Mouse (Mus musculus) cerebellum, adult 18-20 months (tissue): ENCODE data around the gene Nprl3.

ENCODE experiments used
- DNase-seq, 2 experiments: peaks; one replicate each; pipeline ENCODE4 v3.0.0; 2021

Gene Nprl3

DNA sequence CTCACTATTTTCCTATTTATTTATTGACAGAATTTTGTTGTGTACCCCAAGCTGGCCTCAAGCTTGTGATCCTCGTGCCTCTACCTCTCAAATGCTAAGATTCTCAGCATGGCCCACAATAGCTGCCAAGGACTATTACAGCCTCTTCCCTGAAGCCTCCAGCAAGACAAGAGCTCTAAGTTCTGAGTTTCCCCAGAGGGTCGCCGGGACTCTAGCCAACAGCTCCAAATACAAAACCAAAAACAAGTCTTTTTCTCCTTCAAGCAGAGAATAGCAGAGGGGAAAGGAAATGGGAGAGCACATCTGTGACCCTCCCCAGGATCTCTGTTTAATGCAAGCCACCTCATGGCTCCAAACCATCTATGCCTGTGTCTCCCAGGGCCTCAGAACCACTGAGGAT lies 23.4 kb downstream of the Nprl3 start:
- no peak for DNase-seq

GRCm38 (mm10) chr11:32243205-32243955 lies 24.1 kb downstream of the Nprl3 start:
- DNase-seq: no peak

GRCm38 (mm10) chr11:32242209-32242608 lies 25.3 kb downstream of the Nprl3 start:
- DNase-seq: no peak

- no peak for DNase-seq
Observed at GRCm38 (mm10) chr11:32241391-32241790, 26.1 kb downstream of the Nprl3 start.

- DNase-seq: peak; percentile 82 to 87
Observed at GRCm38 (mm10) chr11:32238093-32238860, 29.2 kb downstream of the Nprl3 start.

GRCm38 (mm10) chr11:32237411-32237795 lies 30.1 kb downstream of the Nprl3 start:
- DNase-seq: no peak

GRCm38 (mm10) chr11:32236712-32237410 lies 30.6 kb downstream of the Nprl3 start:
- DNase-seq: peak; percentile 72 to 78

DNA sequence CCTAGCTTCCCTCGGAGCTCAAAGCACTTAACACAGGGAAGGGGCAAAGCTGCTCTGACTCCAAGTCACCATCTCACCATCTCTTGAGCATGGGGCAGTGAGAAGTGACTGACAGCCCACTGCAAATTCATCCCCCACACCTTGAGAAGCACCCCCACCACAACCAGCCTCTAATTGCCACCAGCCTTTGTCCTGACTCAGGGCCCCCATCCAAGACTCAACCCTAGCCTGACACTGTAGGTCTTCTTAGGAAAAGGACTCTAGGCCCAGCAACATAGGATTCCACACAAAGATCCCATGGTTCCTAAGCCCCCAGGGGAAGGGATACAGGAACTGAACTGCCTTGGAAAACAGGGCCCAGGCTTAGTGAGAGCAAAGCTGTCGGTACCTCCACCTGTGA lies 31.4 kb downstream of the Nprl3 start:
- DNase-seq: peak; percentile 4 to 32

GRCm38 (mm10) chr11:32235646-32236045 lies 31.9 kb downstream of the Nprl3 start:
- DNase-seq: peak; percentile 50 to 54

GRCm38 (mm10) chr11:32234816-32235485 lies 32.6 kb downstream of the Nprl3 start:
- peak in 1 of 2 experiments; percentile 8 for DNase-seq

DNA sequence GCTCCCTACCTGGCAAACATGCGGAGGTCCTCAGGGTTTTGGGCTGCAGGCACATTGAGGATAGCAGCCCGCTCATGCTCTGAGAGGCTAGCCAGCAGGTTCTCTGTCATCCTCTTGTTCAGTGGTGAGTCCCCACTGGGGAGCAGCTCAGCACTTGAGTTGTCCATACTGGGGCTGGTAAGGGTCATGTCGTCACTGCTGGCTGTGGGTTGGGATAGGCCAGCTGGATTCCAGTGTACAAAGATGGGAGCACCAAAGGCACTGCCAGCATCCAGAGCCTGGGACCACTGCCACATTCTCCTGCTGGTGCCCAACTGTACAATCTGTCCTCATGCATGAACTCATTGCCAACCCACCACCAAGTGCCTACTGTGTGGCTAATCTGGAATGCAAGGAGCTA lies 33.6 kb downstream of the Nprl3 start:
- peak in 1 of 2 experiments; percentile 52 for DNase-seq

DNA sequence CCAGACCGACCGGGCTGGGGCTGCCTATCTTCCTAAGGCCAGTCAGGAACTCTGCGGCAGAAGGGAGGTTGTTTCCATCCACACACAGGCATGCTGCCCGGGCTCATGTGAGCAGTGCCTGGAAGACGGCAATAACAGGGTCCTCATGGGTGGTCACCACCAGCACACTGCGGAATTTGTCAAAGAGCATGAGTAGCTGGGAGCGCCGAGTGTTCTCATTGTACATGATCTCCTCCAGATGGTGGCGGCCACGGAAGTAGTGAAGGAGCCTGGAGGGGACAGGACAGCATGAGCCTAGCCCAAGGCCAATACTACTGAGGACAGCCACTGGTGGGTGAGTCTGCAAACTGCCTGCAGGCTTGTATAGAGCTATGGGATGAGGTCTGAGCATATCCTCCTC lies 34.7 kb downstream of the Nprl3 start:
- peak; percentile 45 to 49 for DNase-seq

DNA sequence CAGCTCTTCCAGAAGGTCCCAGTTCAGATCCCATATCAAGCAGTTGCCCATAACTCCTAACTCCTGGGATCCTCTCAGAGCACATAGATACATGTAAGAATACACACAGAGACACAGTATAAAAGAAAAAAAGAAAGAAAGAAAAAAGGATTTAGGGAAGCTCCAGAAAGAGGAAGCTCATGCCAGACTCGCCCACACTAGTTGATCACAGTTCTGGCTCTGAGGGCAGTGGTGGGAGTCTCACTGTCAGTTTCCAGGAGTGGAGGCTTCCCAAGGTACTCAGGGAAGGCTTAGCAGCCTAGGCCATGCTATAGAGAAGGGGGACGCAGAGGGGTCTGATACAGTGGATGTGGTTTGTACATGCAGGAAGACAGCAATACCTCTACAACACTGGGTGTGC lies 36.4 kb downstream of the Nprl3 start:
- DNase-seq: no peak

GRCm38 (mm10) chr11:32230220-32230619 lies 37.3 kb downstream of the Nprl3 start:
- peak; percentile 64 to 74 for DNase-seq

GRCm38 (mm10) chr11:32228292-32228845 lies 39.1 kb downstream of the Nprl3 start:
- DNase-seq: no peak

GRCm38 (mm10) chr11:32227555-32227954 lies 40.0 kb downstream of the Nprl3 start:
- DNase-seq: no peak

GRCm38 (mm10) chr11:32227041-32227440 lies 40.5 kb downstream of the Nprl3 start:
- DNase-seq: peak; percentile 55 to 59

- peak; percentile 91 to 92 for DNase-seq
Observed at GRCm38 (mm10) chr11:32226124-32226871, 41.2 kb downstream of the Nprl3 start, which contains the start of gene Mpg. Gene Mpg, plus strand, starts transcription at chr11:32226505.

DNA sequence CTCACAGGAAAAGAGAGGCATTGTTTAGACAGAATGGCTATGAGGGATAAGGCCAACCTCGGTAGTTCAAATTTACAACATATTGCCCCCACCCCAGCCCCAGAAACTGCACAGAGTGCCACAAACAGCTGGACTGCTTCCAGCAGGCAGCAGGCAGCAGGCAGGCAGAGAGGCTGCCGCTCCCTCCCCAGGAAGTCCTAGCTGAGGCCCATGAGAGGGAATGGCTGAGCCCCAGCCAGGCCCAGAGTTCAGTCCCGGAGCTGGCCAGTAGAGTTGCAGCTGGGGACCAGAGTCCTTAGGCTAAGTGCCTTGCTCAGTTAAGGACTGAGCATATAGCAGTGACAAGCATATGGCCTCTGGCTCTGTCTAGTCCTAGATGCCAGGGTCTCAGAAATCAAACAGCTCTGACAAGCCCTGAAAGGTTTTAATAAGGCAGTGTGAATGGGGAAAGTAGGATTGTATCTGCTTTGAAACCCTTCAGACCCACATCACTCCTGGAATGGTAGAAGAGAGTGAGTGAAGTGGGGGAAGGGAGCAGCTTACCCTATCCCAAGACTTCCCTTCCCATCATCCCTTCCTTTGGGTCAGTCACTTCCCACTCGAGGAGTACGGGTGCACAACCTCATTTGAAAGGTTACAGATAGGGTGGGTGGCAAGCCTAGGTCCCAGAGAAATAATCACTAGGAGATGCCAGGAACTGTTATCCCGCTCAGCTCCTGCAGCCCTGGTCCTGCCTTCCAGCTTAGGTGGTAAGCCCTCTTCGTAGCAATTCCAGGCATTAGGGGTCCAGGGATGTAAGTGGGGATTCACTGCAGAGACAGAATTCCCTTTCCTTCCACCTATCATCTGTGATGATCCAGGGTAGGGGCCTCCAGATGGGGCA lies 42.0 kb downstream of the Nprl3 start:
- DNase-seq: peak in 1 of 2 experiments; percentile 40

DNA sequence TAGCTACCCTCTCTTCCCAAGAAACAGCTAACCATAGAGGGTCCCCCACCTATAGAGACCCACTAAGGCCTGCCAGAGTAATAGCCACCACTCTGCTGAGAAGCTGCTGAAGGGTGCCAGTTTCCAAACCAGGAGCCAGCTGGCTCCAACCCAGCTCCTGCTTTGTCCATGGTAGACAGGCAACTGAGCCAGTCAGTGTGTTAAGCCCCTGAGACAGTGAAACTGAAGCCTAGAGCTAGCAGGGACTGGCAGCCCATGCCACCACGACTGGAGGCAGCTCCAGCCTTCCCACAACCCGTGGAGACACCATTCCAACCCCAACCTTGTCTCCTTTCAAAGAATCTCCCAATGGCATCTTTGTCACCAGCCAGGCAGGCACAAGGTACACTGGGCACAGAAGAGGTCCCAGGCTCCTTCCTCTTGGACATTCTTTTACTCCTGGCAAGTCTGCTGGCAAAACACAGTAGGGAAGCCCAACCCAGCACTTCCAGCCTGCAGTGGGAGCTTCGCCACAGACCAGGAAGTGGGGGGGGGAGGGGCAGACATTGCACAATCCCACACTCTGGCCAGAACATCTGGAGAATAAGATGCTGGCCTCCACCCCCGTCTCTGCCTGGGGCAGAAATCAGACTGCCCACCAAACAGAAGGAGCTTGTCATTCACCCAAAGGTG lies 42.9 kb downstream of the Nprl3 start:
- DNase-seq: no peak
